Mouse (Mus musculus): ENCODE results near the gene C130050O18Rik. TPM values are rescaled to one million over a fixed set of nuclear protein-coding genes. Genes with fewer than 3 reads are reported as not detected.
A peak's percentile ranks its signal among the peaks of the same experiment; 100 is the strongest.

C130050O18Rik gene
- total RNA-seq, 2 experiments from 2014 or later = 0.62 to 0.64 TPM

GRCm38 (mm10) chr5:139417480-139417879 is 12.4 kb downstream of the C130050O18Rik start:
- DNase-seq = no peak
- intact Hi-C loops (cut with DNase I) = no loop called here

GRCm38 (mm10) chr5:139418110-139418509 is 13.0 kb downstream of the C130050O18Rik start:
- DNase-seq = no peak
- intact Hi-C loops (cut with DNase I) = no loop called here

- DNase-seq = no peak
- intact Hi-C loops (cut with DNase I) = no loop called here
Measured at GRCm38 (mm10) chr5:139418633-139419032, 13.6 kb downstream of the C130050O18Rik start.

GRCm38 (mm10) chr5:139423026-139423865 is 18.2 kb downstream of the C130050O18Rik start, which contains the start of gene Gper1:
Gper1 (plus strand) TSS chr5:139423151.
- intact Hi-C loops (cut with DNase I) = no loop called here
- no peak for DNase-seq

- no peak for DNase-seq
- intact Hi-C loops (cut with DNase I) = no loop called here
Measured at GRCm38 (mm10) chr5:139425198-139425597, 20.1 kb downstream of the C130050O18Rik start.

GRCm38 (mm10) chr5:139427001-139427400 is 21.9 kb downstream of the C130050O18Rik start:
- intact Hi-C loops (cut with DNase I) = no loop called here

GRCm38 (mm10) chr5:139427989-139428388 is 22.9 kb downstream of the C130050O18Rik start:
- peak; percentile 47 to 60 for DNase-seq
- intact Hi-C loops (cut with DNase I) = no loop called here

More at GRCm38 (mm10) chr5:139427001-139427400, 21.9 kb downstream of the C130050O18Rik start:
- no peak for DNase-seq

- no peak for DNase-seq
- intact Hi-C loops (cut with DNase I) = no loop called here
Measured at GRCm38 (mm10) chr5:139429818-139430341, 24.8 kb downstream of the C130050O18Rik start.

GRCm38 (mm10) chr5:139432333-139432732 is 27.3 kb downstream of the C130050O18Rik start:
- intact Hi-C loops (cut with DNase I) = loop anchor here (2.0 kb wide), 1 partner anchor 24 kb away; no protein-coding TSS in a partner anchor
- no peak for DNase-seq

GRCm38 (mm10) chr5:139432747-139433508 is 27.8 kb downstream of the C130050O18Rik start:
- intact Hi-C loops (cut with DNase I) = loop anchor here (2.0 kb wide), 1 partner anchor 24 kb away; no protein-coding TSS in a partner anchor
- no peak for DNase-seq

GRCm38 (mm10) chr5:139433842-139434568 is 28.9 kb downstream of the C130050O18Rik start:
- intact Hi-C loops (cut with DNase I) = loop anchor here (2.0 kb wide), 1 partner anchor 25 kb away; no protein-coding TSS in a partner anchor
- no peak for DNase-seq

- intact Hi-C loops (cut with DNase I) = no loop called here
- DNase-seq = no peak
Measured at GRCm38 (mm10) chr5:139434940-139435339, 29.9 kb downstream of the C130050O18Rik start.

- DNase-seq = no peak
- intact Hi-C loops (cut with DNase I) = no loop called here
Measured at GRCm38 (mm10) chr5:139437769-139438168, 32.7 kb downstream of the C130050O18Rik start.

GRCm38 (mm10) chr5:139438440-139438839 is 33.4 kb downstream of the C130050O18Rik start:
- intact Hi-C loops (cut with DNase I) = no loop called here
- no peak for DNase-seq

- DNase-seq = no peak
- intact Hi-C loops (cut with DNase I) = no loop called here
Measured at GRCm38 (mm10) chr5:139440451-139440850, 35.4 kb downstream of the C130050O18Rik start.

- DNase-seq = no peak
Measured at GRCm38 (mm10) chr5:139440926-139441725, 36.0 kb downstream of the C130050O18Rik start.

GRCm38 (mm10) chr5:139441726-139442018 is 36.6 kb downstream of the C130050O18Rik start:
- intact Hi-C loops (cut with DNase I) = no loop called here
- DNase-seq = no peak

More at GRCm38 (mm10) chr5:139440926-139441725, 36.0 kb downstream of the C130050O18Rik start:
- intact Hi-C loops (cut with DNase I) = no loop called here

GRCm38 (mm10) chr5:139442428-139442827 is 37.3 kb downstream of the C130050O18Rik start:
- DNase-seq = no peak
- intact Hi-C loops (cut with DNase I) = no loop called here

GRCm38 (mm10) chr5:139442962-139443361 is 37.9 kb downstream of the C130050O18Rik start:
- intact Hi-C loops (cut with DNase I) = no loop called here

More at GRCm38 (mm10) chr5:139442962-139443361, 37.9 kb downstream of the C130050O18Rik start:
- no peak for DNase-seq

Measured in heart, postnatal 36 days (tissue).